Mouse (Mus musculus): ENCODE measurements around the gene Ndnf. TPM values are rescaled to one million over a fixed set of nuclear protein-coding genes. Genes with fewer than 3 reads are reported as not detected.

The Ndnf gene
- 2.3 TPM in 2 replicates for polyA plus RNA-seq (2015; fragmentation: Nextera tagmentation; extraction: Ambion mirVana)

GRCm38 (mm10) chr6:65671451-65671850 lies at the start of gene Ndnf:
TSS of gene Ndnf (plus strand) at chr6:65671590.

Other genes with a start within 250 kb of the Ndnf start
- gene Tnip3, start 146.3 kb upstream of the Ndnf start, polyA plus RNA-seq (2015; fragmentation: Nextera tagmentation; extraction: Ambion mirVana) = 0.50 TPM in 1 of 2 replicates, not detected in the other
- 15.2 and 19.1 TPM in 2 replicates for gene Prdm5, start 107.4 kb downstream of the Ndnf start, polyA plus RNA-seq (2015; fragmentation: Nextera tagmentation; extraction: Ambion mirVana)